ENCODE assay signal across 28 mouse cellular contexts in the genomic region with DNA sequence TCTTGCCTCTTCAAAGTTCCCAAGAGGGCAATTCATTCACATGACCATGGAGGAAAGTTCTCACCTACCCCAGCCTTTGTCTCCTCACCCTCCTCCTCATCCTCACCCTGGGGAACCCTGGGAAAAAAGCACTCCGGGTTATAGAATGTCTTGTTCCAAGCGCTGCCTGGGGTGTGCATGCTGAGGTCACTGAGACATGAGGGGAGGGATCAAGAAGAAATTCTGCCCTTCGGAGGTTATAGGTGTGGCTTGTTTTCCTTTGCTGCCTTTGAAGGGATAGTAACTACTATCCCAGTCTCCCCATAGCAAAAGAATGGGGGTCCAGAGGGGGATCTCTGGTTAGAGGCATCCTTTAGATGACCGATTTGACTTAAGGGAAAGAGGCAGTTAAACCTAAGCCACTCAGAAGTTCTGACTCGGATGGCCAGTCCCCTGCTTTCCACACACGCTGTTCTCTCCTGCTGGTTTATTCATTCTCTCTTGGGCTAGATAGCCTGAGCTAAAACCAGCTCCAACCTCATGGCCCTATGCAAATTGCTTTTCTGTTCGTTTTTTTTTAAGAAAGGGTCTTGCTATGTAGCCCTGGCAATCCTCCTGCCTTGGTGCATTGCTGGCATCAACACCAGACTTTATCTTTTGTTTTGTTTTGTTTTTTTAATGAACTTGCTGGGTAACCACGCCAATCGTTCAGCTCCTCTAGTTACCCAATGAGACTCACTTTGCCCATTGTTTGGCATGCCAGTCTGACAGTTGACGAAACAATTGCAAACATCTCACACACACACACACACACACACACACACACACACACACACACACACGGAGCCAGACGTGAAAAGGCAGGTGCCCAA.
DNase-seq lines count a peak whose midpoint lies in the region; ATAC-seq and TF ChIP-seq lines count a peak whose summit lies in the region.
"Had no signal": no experiment of that assay in that cellular context is flagged by ENCODE, and none has a peak within 500 bp of the region (broad histone marks: within the 10 kb centered on the region; RNA-seq: fewer than 3 reads in every experiment).

No protein-coding gene starts in this region.

- H3K9ac ChIP-seq in hindbrain, embryonic 14.5 days: no peak overlapping the region
- H3K9ac ChIP-seq in ES-Bruce4 (ENCODE audit: low read depth, poor library complexity, severe bottlenecking): peak overlapping the region; percentile 59
- H3K9ac ChIP-seq: embryonic facial prominence, embryonic 12.5 days; embryonic facial prominence, embryonic 15.5 days; forebrain, embryonic 12.5 days; heart, embryonic 13.5 days; hindbrain, embryonic 12.5 days; intestine, embryonic 15.5 days had no signal

- no peak for TF ChIP-seq CTCF in gastrocnemius, adult 2 months (IDR thresholded peaks at IDR 0.05)
- no peak for TF ChIP-seq CTCF in ES-Bruce4 (IDR thresholded peaks at IDR 0.05; ENCODE audit: low read depth, low read length)

- no peaks in the 10 kb centered on the region for H3K9me3 ChIP-seq in hindbrain, embryonic 10.5 days
- H3K9me3 ChIP-seq in hindbrain, embryonic 14.5 days (ENCODE audit: control insufficient read depth, low read length): no peaks in the 10 kb centered on the region
- H3K9me3 ChIP-seq in ES-Bruce4 (replicated peaks; ENCODE audit: control insufficient read depth, insufficient read depth, low read length, poor library complexity, severe bottlenecking): no peaks in the 10 kb centered on the region
- H3K9me3 ChIP-seq: embryonic facial prominence, embryonic 12.5 days; embryonic facial prominence, embryonic 15.5 days; forebrain, embryonic 12.5 days; heart, embryonic 13.5 days; hindbrain, embryonic 12.5 days; intestine, embryonic 15.5 days had no signal

- ATAC-seq in hindbrain, embryonic 14.5 days (ENCODE audit: low FRiP score): no peak
- ATAC-seq: activated CD4-positive, CD25-positive, alpha-beta regulatory T cell, adult 4 months; hindbrain, embryonic 16.5 days; intestine, embryonic 15.5 days had no signal

- 29% methylated on average over 12 of the region's 12 CpGs for WGBS in hindbrain, embryonic 10.5 days
- 26% methylated on average over 12 of the region's 12 CpGs for WGBS in hindbrain, embryonic 14.5 days

- peak overlapping the region; percentile 79; the same call in 1 of the 2 replicates for H3K27ac ChIP-seq in gastrocnemius, adult 2 months
- H3K27ac ChIP-seq in hindbrain, embryonic 10.5 days: peak overlapping the region; percentile 50; the same call in 1 of the 2 replicates
- no peak overlapping the region for H3K27ac ChIP-seq in hindbrain, embryonic 14.5 days
- peak overlapping the region; percentile 96 for H3K27ac ChIP-seq in ES-Bruce4 (ENCODE audit: insufficient read depth, low read length)
- H3K27ac ChIP-seq: embryonic facial prominence, embryonic 12.5 days; embryonic facial prominence, embryonic 15.5 days; forebrain, embryonic 12.5 days; heart, embryonic 13.5 days; hindbrain, embryonic 12.5 days; intestine, embryonic 15.5 days had no signal

- intact Hi-C loops in gastrocnemius, adult 2 months (cut with DNase I): loop anchor here (5.0 kb wide), 1 partner anchor 302 kb away; no protein-coding TSS in a partner anchor

- no peak overlapping the region for H3K4me2 ChIP-seq in hindbrain, embryonic 14.5 days (replicated peaks)
- H3K4me2 ChIP-seq: embryonic facial prominence, embryonic 12.5 days; embryonic facial prominence, embryonic 15.5 days; forebrain, embryonic 12.5 days; heart, embryonic 13.5 days; hindbrain, embryonic 12.5 days; intestine, embryonic 15.5 days had no signal

- no peak for DNase-seq in gastrocnemius, adult 2 months
- no peak for DNase-seq in gastrocnemius, adult 18-20 months (ENCODE audit: low spot score)
- no peak for DNase-seq in hindbrain, embryonic 10.5 days (ENCODE audit: low spot score)
- no peak for DNase-seq in hindbrain, embryonic 14.5 days (ENCODE audit: low spot score)
- peak; percentile 77 for DNase-seq in R1 (ENCODE audit: low read depth, low spot score)
- no peak for DNase-seq in kidney, postnatal 14 days
- DNase-seq in thymus, postnatal 4 days: no peak
- DNase-seq: adrenal gland, adult 8-10 months; adrenal gland, postnatal 25 days; B cell, adult 2 months; cerebellum, adult 18-20 months; cerebellum, adult 9-10 months; cerebellum, postnatal 14 days; gastrocnemius, postnatal 25 days; heart, postnatal 14 days; heart, postnatal 4 days; kidney, adult 11 months; kidney, adult 9 months had no signal

- TF ChIP-seq EP300 in ES-Bruce4 (IDR thresholded peaks at IDR 0.05; ENCODE audit: insufficient read depth, low read depth, low read length): 0 out of 2 replicates have a peak, but pooled peaks have one; percentile 8

- peaks cover 66% of the 10 kb centered on the region for H3K4me1 ChIP-seq in hindbrain, embryonic 10.5 days (replicated peaks)
- no peaks in the 10 kb centered on the region for H3K4me1 ChIP-seq in hindbrain, embryonic 14.5 days (replicated peaks; ENCODE audit: control insufficient read depth, insufficient read depth, low read length)
- peaks cover 6% of the 10 kb centered on the region for H3K4me1 ChIP-seq in ES-Bruce4 (ENCODE audit: control insufficient read depth, insufficient read depth, low read length)

- H3K27me3 ChIP-seq in hindbrain, embryonic 10.5 days (ENCODE audit: insufficient read depth, poor library complexity, severe bottlenecking): peaks cover 19% of the 10 kb centered on the region
- H3K27me3 ChIP-seq in hindbrain, embryonic 14.5 days (ENCODE audit: control insufficient read depth, insufficient read depth, low read length): no peaks in the 10 kb centered on the region
- H3K27me3 ChIP-seq in ES-Bruce4 (ENCODE audit: control insufficient read depth, insufficient read depth, low read length, poor library complexity, severe bottlenecking): no peaks in the 10 kb centered on the region
- H3K27me3 ChIP-seq: CH12.LX; embryonic facial prominence, embryonic 15.5 days; heart, embryonic 13.5 days; intestine, embryonic 15.5 days had no signal

- no peaks in the 10 kb centered on the region for H3K36me3 ChIP-seq in hindbrain, embryonic 10.5 days
- no peaks in the 10 kb centered on the region; the same call in 1 of the 2 replicates for H3K36me3 ChIP-seq in hindbrain, embryonic 14.5 days (replicated peaks; ENCODE audit: control insufficient read depth, insufficient read depth)
- no peaks in the 10 kb centered on the region for H3K36me3 ChIP-seq in ES-Bruce4 (ENCODE audit: control insufficient read depth, insufficient read depth, low read length, poor library complexity, severe bottlenecking)
- H3K36me3 ChIP-seq: embryonic facial prominence, embryonic 12.5 days; embryonic facial prominence, embryonic 15.5 days; forebrain, embryonic 12.5 days; heart, embryonic 13.5 days; hindbrain, embryonic 12.5 days; intestine, embryonic 15.5 days had no signal

- no peak overlapping the region for H3K4me3 ChIP-seq in gastrocnemius, adult 2 months
- no peak overlapping the region for H3K4me3 ChIP-seq in hindbrain, embryonic 10.5 days
- H3K4me3 ChIP-seq in hindbrain, embryonic 14.5 days (replicated peaks; ENCODE audit: low read length): no peak overlapping the region
- peak overlapping the region; percentile 58 for H3K4me3 ChIP-seq in ES-Bruce4 (ENCODE audit: low read depth, low read length)
- H3K4me3 ChIP-seq: embryonic facial prominence, embryonic 12.5 days; embryonic facial prominence, embryonic 15.5 days; forebrain, embryonic 12.5 days; heart, embryonic 13.5 days; hindbrain, embryonic 12.5 days; intestine, embryonic 15.5 days had no signal

- TF ChIP-seq POLR2A in ES-Bruce4 (IDR thresholded peaks at IDR 0.05; ENCODE audit: insufficient read depth, low read length): no peak
